Mouse (Mus musculus) heart, postnatal 14 days (tissue): ENCODE measurements around the gene Sccpdh. TPM values are rescaled to one million over a fixed set of nuclear protein-coding genes. Genes with fewer than 3 reads are reported as not detected.
A peak's percentile ranks its signal among the peaks of the same experiment; 100 is the strongest.
"Not testable (repeated sequence)": the region's sequence is repeated elsewhere in the genome, so short reads cannot be mapped to it uniquely, and the experiment has no call there.

Experiments
- DNase-seq, 2 experiments: peaks; one replicate each; pipeline ENCODE4 v3.0.0; 2021 to 2022
- intact Hi-C: fragments of 180-260 bp; cut with DNase I; formaldehyde crosslinking; loops from one replicate; pipeline ENCODE4 v1.15.1; 2025
- total RNA-seq, 2 experiments: library from RNA; stranded (reverse); gene quantifications; 2 replicates each; pipeline ENCODE4 v1.2.3; 2021

The Sccpdh gene
- total RNA-seq, 2 experiments from 2014 or later = 61.0 to 65.4 TPM

GRCm38 (mm10) chr1:179664309-179664930 is 3.6 kb upstream of the Sccpdh start:
- intact Hi-C loops = no loop called here
- DNase-seq = no peak

- intact Hi-C loops = loop anchor here (1.0 kb wide), 1 partner anchor 18 kb away; no protein-coding TSS in a partner anchor
- DNase-seq = no peak
Measured at GRCm38 (mm10) chr1:179666971-179667370, 1.0 kb upstream of the Sccpdh start.

GRCm38 (mm10) chr1:179667450-179667849 is 560 bp upstream of the Sccpdh start:
- intact Hi-C loops = no loop called here
- DNase-seq = no peak

- intact Hi-C loops = no loop called here
- no peak for DNase-seq
Measured at GRCm38 (mm10) chr1:179668836-179669537, 977 bp downstream of the Sccpdh start.

GRCm38 (mm10) chr1:179674355-179674754 is 6.3 kb downstream of the Sccpdh start:
- intact Hi-C loops = no loop called here
- DNase-seq = no peak

DNA sequence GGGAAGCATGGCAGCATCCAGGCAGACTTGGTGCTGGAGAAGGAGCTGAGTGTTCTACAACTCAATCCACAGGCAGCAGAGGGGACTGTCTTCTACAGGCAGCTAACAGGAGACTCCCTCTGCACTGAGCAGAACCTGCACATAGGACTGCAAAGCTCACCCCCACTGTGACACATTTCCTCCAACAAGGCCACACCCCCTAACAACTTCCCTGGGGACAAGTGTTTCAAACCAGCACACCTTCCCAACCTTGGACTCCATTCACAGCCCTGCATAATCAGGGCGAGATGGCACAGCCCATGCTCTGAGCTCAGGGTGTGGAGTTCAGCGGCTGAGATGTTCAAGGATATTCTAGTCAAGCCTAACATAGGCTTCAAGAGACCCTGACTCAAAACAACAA is 9.0 kb downstream of the Sccpdh start:
- no peak for DNase-seq
- intact Hi-C loops = no loop called here

- intact Hi-C loops = no loop called here
- no peak for DNase-seq
Measured at GRCm38 (mm10) chr1:179679326-179679725, 11.3 kb downstream of the Sccpdh start.

DNA sequence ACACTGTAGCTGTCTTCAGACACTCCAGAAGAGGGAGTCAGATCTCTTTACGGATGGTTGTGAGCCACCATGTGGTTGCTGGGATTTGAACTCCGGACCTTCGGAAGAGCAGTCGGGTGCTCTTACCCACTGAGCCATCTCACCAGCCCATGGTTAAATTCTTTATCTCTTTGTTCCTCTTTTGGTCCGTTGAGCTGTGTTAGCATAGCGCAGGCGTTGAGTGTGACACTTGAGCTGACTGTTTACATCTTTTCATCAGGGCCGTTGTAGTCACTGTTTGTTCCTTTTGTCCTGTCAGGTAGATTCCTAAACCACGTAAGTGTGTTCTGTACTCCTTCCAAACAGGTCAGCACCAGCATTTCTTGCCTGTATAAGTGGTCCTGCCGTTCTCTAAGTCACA is 14.7 kb downstream of the Sccpdh start:
- DNase-seq, intact Hi-C loops: not testable (repeated sequence)

DNA sequence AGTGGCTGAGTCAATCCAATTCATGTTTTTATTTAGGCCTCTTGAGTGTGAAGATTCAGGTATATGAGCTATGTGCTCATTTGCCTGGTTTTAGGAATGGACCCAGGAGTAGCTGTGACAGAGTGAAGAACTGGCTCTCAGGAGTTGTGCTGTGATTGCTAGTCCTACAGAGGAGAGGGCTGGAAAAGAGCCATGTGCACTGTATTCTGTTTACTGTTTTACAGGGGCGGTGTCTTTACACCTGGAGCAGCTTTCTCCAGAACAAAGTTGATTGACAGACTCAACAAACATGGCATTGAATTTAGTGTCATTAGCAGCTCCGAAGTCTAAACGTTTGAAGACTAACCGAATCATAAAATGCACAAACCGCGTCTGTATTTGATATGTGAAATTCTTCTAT is 18.3 kb downstream of the Sccpdh start:
- DNase-seq = no peak
- intact Hi-C loops = no loop called here

GRCm38 (mm10) chr1:179686781-179687180 is 18.8 kb downstream of the Sccpdh start:
- intact Hi-C loops = no loop called here
- no peak for DNase-seq

GRCm38 (mm10) chr1:179687305-179687704 is 19.3 kb downstream of the Sccpdh start:
- intact Hi-C loops = no loop called here
- DNase-seq = no peak

- intact Hi-C loops = no loop called here
- no peak for DNase-seq
Measured at GRCm38 (mm10) chr1:179687966-179688365, 20.0 kb downstream of the Sccpdh start.

GRCm38 (mm10) chr1:179688415-179688814 is 20.4 kb downstream of the Sccpdh start:
- intact Hi-C loops = no loop called here
- no peak for DNase-seq

DNA sequence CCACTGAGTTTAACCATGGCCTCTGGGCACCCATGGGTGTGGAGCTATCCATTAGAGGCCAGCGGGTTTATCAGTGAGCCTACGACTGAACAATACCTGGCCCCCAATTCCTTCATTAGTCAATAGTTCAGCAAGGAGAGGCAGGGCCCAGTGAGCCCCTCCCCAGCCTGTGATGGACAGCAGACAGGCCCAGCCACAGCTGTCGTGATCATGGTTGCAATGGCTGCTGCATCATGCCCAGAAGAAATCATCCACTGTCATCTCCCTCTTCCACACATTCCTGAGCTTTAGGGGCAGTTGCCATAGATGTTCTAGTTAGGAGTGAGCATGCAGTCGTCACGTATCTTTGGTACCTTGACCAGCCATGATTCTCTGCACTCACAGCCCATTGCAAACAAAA is 20.9 kb downstream of the Sccpdh start:
- DNase-seq = no peak
- intact Hi-C loops = no loop called here

DNA sequence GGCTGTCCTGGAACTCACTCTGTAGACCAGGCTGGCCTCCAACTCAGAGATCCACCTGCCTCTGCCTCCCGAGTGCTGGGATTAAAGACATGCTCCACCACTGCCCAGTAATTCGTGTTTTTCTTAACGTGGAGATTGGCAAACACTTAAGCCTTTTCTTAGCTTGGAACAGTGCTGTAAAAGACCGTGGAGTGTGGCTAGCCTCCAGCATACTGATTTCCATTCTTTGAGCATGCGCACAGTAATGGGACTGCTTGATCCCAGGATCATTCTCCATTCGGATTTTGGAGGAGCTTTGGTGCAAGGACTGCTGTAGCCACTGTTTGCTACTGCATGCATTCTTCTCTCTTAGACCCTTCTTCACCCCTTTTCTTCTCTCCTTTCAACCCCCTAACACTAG is 21.5 kb downstream of the Sccpdh start:
- no peak for DNase-seq
- intact Hi-C loops = no loop called here

GRCm38 (mm10) chr1:179704150-179704549 is 36.1 kb downstream of the Sccpdh start:
- intact Hi-C loops = no loop called here
- no peak for DNase-seq

- intact Hi-C loops = no loop called here
- DNase-seq = no peak
Measured at GRCm38 (mm10) chr1:179705154-179705553, 37.1 kb downstream of the Sccpdh start.

GRCm38 (mm10) chr1:179709390-179709789 is 41.4 kb downstream of the Sccpdh start:
- intact Hi-C loops = no loop called here
- peak; percentile 56 to 70 for DNase-seq

DNA sequence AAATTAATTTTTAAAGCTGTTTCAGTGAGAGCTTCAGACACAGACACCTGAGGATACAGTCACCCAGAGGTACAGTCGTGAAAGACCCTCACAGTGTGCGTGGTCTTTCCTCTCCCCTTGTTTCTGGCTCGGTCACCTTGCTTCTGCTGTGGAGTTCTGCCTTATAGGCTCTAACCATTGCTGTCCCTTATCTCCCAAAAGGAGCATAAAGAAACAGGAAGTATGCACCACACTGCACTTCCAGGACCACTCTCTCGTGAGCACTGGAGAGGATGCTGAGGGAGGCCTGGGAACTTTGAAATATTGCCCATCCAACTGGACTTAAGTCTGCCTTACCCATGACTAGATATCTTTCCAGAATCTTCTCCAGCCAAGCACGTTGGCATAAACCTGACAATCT is 42.7 kb downstream of the Sccpdh start:
- intact Hi-C loops = no loop called here
- DNase-seq = no peak

DNA sequence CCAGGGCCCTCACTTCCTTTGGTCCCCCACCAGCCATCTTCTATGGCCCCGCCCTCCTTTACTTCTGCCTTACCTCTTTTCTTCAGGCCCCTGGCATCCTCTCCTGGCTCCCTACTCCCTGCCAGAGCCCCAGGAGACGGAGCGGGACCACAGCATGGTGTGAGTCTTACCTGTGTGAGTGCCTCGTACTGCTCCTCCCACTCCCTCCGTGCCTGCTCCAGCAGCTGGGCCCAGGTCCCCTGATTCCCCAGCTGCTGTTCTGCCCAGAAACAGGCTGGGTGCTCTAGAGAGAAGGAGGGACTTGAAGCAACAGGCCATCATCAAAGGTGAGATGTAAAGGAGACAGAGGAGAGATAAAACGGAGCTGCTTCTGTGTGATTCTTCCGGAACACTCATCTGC is 44.6 kb downstream of the Sccpdh start:
- intact Hi-C loops = no loop called here
- no peak for DNase-seq

- DNase-seq = no peak
- intact Hi-C loops = no loop called here
Measured at GRCm38 (mm10) chr1:179713367-179713766, 45.4 kb downstream of the Sccpdh start.

DNA sequence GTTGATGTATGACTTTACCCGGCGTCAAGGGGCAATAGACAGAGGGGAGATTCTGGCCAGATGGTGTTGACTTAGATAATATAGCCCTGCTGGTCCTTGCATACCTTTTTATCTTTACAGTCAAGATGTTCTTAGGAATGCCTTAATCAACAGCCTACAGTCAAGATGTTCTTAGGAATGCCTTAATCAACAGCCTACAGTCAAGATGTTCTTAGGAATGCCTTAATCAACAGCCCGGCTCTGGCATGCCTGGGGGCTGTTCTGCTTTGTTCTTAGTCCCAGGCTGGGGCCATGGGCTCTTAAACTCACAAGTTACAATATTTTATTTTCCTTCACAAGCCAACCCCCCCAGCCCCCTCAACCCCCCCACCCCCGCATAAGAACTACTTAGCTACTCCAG is 47.3 kb downstream of the Sccpdh start:
- intact Hi-C loops, DNase-seq: not testable (repeated sequence)
